Mouse (Mus musculus) gastrocnemius, adult 8-10 months (tissue): ENCODE data around the gene Gm10309. TPM values are rescaled to one million over a fixed set of nuclear protein-coding genes. Genes with fewer than 3 reads are reported as not detected.

Experiments
- total RNA-seq, 4 experiments: library from RNA; stranded (reverse); gene quantifications; 2 replicates each; pipeline ENCODE4 v1.2.4; 2022

The Gm10309 gene
- total RNA-seq, 4 experiments from 2014 or later, result 0.24 TPM; not detected in 3

Other genes with a start within 250 kb of the Gm10309 start
- 10 to 100 TPM; 79.9 to 95.6 (median 93.9) TPM for gene Epas1, start 248.5 kb upstream of the Gm10309 start, total RNA-seq